Mouse (Mus musculus) ovary, postnatal 10 days (tissue): ENCODE measurements around the gene Gba.
"Not testable (repeated sequence)": the region's sequence is repeated elsewhere in the genome, so short reads cannot be mapped to it uniquely, and the experiment has no call there.

ENCODE experiments used
- DNase-seq: peaks from one replicate; pipeline ENCODE4 v3.0.0; 2022; ENCODE audit warnings: low spot score

Gba gene

GRCm38 (mm10) chr3:89202253-89203141 lies at the start of gene Gba:
Gba (plus strand) TSS chr3:89202928.
- DNase-seq: peak; percentile 72

GRCm38 (mm10) chr3:89156951-89157350 lies 45.8 kb upstream of the Gba start:
- no peak for DNase-seq

GRCm38 (mm10) chr3:89158651-89159050 lies 44.1 kb upstream of the Gba start:
- no peak for DNase-seq

- peak; percentile 56 for DNase-seq
These were observed 43.5 kb upstream of the Gba start for GRCm38 (mm10) chr3:89159211-89159610.

GRCm38 (mm10) chr3:89159616-89160344 lies 42.9 kb upstream of the Gba start, which contains the start of gene Hcn3:
Hcn3 (minus strand) TSS chr3:89160196.
- no peak for DNase-seq

- not testable (repeated sequence) for DNase-seq
These were observed 41.5 kb upstream of the Gba start for GRCm38 (mm10) chr3:89161207-89161606.

- no peak for DNase-seq
These were observed 40.9 kb upstream of the Gba start for GRCm38 (mm10) chr3:89161786-89162185.

DNA sequence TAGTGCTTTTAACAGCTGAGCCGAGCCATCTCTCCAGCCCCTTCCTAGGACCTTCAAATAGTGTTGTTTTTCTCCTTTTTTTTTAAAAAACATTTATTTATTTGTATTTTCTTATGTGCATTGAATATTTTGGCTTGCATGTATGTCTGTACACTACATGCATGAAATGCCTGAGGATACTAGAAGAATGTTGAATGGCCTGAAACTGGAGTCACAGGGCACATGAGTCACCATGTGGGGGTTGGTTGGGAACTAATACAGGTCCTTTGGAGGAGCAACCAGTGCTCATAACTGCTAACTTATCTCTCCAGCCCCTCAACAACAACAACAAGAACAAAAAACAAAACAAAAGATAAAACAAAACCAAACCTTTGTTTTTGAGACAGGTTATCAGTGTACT lies 39.6 kb upstream of the Gba start:
- no peak for DNase-seq

GRCm38 (mm10) chr3:89163643-89164245 lies 39.0 kb upstream of the Gba start:
- no peak for DNase-seq

DNA sequence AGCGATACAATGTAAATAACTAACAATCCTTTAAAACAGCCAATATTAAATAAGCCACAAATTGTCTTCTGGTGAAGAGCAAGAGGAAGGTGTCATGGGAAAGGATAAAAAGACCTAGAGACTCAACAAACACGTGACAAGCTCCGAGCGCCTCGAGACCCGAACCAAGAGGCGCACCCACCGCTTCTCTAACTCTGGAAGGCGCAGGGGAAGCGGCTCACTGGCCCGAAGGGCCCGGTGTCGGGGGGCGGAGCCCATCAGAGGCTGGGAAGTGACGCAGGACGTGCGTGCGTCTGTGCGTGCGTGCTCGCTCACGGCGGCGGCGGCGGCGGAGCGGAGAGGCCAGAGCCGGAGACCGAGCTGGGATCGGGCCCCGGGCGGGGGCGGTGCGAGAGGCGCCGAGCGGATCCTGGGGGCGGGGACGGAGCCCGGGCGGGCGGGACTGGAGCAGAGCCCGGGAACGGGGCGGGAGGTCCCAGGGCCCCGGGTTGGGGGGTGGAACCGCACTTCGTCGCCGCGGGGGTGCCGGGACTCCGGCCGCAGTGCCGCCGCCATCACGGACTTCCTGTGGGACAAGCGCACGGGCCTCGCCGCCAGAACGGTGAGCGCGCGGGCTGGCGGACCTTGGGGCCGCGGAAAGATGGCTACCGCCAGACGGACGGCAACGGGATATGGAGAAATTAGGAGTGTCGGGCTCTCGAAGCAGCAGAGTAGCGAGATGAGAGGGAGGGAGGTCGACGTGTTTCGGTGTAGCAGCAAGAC lies 38.0 kb upstream of the Gba start, which contains the start of gene Clk2:
Clk2 (plus strand) TSS at position 290 of the 762 bp plus-strand sequence.
- peak; percentile 83 for DNase-seq

GRCm38 (mm10) chr3:89165268-89165870 lies 37.4 kb upstream of the Gba start:
- DNase-seq: no peak

DNA sequence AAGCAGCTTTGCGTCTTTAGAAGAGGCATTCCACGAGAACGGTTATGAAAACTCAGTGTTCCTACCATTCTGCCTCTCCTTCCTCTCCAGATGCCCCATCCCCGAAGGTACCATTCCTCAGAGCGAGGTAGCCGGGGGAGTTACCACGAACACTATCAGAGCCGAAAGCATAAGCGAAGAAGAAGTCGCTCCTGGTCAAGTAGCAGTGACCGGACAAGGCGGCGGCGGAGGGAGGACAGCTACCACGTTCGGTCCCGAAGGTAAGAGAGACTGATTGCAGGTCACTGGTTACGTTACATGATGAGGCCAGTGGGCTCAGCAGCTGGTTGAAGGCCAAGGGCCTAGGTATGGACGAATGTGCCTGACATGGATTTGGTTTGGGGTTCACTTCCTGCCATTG lies 35.8 kb upstream of the Gba start:
- DNase-seq: no peak

DNA sequence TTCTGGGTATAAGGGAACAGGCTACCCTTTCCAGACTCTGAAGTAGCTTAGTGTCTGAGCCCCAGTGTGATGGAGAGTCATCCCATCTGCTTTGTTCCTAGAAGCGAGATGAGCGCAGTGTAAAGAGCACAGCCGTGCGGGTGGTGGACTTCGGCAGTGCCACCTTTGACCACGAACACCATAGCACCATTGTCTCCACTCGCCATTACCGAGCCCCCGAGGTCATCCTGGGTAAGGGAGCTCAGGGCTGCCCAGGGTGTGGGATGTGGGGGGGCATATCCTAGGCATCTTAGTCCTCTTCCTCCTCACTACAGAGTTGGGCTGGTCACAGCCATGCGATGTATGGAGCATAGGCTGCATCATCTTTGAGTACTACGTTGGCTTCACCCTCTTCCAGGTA lies 27.9 kb upstream of the Gba start:
- DNase-seq: no peak

DNA sequence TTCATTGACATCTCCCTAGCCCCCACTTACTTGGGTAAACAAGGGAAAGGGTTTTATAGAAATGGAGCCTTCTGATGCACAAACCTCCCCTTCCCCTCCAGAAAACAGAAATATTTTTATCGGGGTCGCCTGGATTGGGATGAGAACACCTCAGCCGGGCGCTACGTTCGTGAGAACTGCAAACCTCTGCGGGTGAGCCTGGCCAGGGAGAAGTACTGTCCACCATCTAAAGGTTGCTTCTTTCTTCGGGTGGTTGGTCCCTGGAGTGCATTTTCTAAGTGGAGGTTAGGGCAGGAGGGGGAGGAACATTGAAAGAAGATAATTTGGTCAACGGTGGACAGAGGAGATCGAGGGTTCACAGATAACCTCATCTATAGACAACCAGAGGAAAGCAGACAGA lies 27.2 kb upstream of the Gba start:
- DNase-seq: no peak

DNA sequence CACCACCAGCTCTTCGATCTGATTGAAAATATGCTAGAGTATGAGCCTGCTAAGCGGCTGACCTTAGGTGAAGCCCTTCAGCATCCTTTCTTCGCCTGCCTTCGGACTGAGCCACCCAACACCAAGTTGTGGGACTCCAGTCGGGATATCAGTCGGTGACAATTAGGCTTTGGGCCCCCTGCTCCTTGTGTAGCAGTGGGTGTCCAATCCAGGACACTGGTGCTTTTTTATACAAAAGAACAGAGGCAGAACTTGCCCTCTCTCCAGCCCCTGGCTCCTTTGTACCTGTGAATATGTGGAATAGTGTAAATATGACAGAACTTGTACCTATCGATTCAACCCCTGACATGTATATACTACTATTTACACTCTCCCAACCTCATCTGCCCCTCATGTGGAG lies 26.3 kb upstream of the Gba start:
- no peak for DNase-seq

- DNase-seq: peak; percentile 70
These were observed 25.3 kb upstream of the Gba start, which contains the start of gene Scamp3 for GRCm38 (mm10) chr3:89177242-89178106. Scamp3 (plus strand) TSS chr3:89177473.

DNA sequence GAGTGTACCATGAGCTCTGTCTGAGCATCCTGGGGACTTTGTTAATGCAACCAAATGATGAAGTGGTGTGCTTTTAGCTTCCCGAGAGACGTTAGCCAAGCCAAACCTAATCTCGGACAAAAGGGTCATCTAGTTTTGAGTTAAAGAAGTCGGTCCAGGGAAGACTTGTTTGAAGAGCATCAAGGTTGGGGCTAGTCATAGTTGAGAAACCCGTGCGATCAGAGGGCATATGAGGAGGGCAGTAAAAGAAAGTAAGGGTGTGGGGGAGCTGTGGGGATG lies 24.7 kb upstream of the Gba start:
- DNase-seq: no peak

DNA sequence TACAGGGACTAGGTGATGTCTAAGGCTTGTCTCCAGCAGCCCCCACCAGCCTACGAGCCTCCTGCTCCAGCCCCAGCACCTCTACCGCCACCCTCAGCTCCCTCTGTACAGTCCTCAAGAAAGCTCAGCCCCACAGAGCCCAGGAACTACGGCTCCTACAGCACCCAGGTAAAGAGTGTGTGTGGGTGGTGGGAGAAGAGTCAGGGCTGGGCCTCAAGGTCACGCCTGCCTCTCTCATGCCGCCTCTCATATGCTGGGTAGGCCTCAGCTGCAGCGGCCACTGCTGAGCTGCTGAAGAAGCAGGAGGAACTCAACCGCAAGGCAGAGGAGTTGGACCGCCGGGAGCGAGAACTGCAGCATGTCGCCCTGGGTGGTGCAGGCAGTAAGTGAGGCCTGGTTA lies 23.7 kb upstream of the Gba start:
- no peak for DNase-seq

DNA sequence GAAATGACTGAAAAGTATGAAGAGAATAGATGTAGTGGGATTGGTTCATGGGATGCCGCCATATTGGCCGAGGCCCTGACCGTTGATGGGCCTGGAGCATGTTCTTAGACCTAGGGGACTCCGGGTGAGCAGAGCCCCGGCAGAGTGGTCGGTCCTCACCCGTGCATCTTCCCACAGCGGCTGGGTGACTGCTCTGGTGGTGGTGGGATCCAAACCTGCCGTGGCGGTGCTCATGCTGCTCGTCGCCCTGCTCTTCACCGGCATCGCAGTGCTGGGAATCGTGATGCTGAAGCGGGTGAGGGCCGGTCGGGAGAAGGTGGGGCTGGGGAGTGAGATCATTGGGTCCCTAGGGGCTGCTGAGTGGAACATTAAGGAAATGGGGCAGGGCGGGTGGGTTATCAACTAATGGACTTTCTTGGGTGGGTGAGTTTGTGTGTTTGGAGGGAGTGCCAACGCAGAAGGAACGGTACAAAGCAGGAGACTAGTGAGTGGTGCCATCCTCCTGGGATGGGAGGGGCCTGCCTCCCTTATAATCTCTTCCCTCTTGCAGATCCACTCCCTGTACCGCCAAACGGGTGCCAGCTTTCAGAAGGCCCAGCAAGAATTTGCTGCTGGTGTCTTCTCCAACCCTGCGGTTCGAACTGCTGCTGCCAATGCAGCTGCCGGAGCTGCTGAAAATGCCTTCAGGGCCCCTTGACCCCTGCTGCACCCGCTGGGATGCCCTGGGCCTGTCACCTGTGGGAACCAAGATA lies 20.8 kb upstream of the Gba start:
- DNase-seq: no peak

DNA sequence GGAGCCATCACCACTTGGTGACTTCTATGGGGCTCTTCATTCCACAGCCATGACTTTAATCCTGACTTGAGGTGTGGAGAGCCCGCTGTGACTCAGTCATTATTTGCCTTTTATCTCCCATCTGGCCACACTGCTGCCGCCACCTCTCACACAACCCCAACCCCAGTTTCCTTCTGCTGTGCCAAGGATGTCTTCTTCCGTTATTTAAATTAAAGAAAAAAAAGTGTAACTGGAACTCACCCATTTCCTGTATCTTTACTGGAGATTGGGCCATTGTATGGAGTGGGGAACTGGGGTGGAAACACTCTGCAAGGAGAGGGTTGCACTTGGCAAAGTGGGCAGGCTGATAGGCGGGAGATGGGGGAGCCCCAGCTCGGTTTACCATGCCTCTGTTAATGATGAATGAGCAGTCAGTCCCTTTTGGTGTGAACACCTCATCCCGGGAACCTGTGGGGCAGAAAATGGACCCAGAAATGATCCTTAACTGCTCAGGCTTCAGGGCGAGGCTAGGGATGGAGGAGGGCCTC lies 20.1 kb upstream of the Gba start:
- DNase-seq: no peak
